Mouse (Mus musculus) ES-Bruce4 (cell line): ENCODE measurements around the gene Tm7sf3. TPM values are rescaled to one million over a fixed set of nuclear protein-coding genes. Genes with fewer than 3 reads are reported as not detected.
A peak's percentile ranks its signal among the peaks of the same experiment; 100 is the strongest.

Source experiments
- H3K27ac ChIP-seq: 2 replicates; pipeline ENCODE4 v1.5.1; 2012; ENCODE audit warnings: low read length, inconsistent platforms; ENCODE audit not compliant: insufficient read depth
- H3K27me3 ChIP-seq: 2 replicates; pipeline ENCODE4 v1.6.1; 2012; ENCODE audit warnings: mild to moderate bottlenecking, low read length, inconsistent platforms; ENCODE audit not compliant: control insufficient read depth, poor library complexity, insufficient read depth, severe bottlenecking
- H3K36me3 ChIP-seq: 2 replicates; pipeline ENCODE4 v1.6.1; 2012; ENCODE audit warnings: inconsistent platforms, mild to moderate bottlenecking, low read length, moderate library complexity; ENCODE audit not compliant: control insufficient read depth, poor library complexity, insufficient read depth, severe bottlenecking
- H3K4me1 ChIP-seq: one replicate; pipeline ENCODE4 v1.8.1; 2011; ENCODE audit warnings: low read length; ENCODE audit not compliant: control insufficient read depth, insufficient read depth
- H3K4me3 ChIP-seq: 2 replicates; pipeline ENCODE4 v1.5.1; 2011; ENCODE audit warnings: low read depth, mild to moderate bottlenecking, low read length
- H3K9ac ChIP-seq: 2 replicates; pipeline ENCODE4 v1.6.1; 2012; ENCODE audit warnings: low read depth, mild to moderate bottlenecking, inconsistent platforms; ENCODE audit not compliant: poor library complexity, severe bottlenecking
- H3K9me3 ChIP-seq: replicated peaks from 2 replicates; pipeline ENCODE4 v1.6.1; 2012; ENCODE audit warnings: mild to moderate bottlenecking, low read length, inconsistent platforms; ENCODE audit not compliant: control insufficient read depth, poor library complexity, insufficient read depth, severe bottlenecking
- CTCF ChIP-seq: IDR thresholded peaks from one replicate; pipeline ENCODE4 v1.8.1; 2011; ENCODE audit warnings: low read depth, low read length
- EP300 ChIP-seq: IDR thresholded peaks from 2 replicates; pipeline ENCODE4 v1.6.1; 2011; ENCODE audit warnings: low read depth, low read length; ENCODE audit not compliant: insufficient read depth
- POLR2A ChIP-seq: IDR thresholded peaks from one replicate; pipeline ENCODE4 v1.8.1; 2011; ENCODE audit warnings: low read length; ENCODE audit not compliant: insufficient read depth
- polyA plus RNA-seq: library from polyadenylated mRNA; stranded (reverse); fragments of >200 nt; gene quantifications from 2 replicates; pipeline ENCODE4 v1.2.4, GENCODE M21; 2011; ENCODE audit warnings: low read depth; ENCODE audit not compliant: missing spikeins, insufficient read depth, insufficient read length

The Tm7sf3 gene
- polyA plus RNA-seq, 1 experiment = 46.1 TPM

DNA sequence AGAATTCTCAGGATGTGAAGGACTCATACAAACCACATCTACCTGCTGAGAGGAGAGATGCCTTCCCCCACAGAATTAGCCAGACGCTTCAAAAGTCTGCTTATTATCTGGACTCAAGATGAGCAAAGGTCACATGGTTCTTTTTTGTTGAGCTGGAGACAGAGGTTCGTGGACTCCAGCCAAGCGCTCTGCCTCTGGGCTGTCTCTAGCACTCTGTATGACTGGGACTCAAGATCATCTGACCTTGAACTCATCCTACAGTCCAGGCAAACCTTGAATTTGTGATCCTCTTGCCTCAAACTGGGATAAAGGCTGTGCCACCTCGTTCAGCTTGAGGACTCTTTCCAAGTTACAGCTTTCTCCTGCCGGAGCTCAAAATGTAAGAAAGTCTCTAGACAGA, 21.5 kb upstream of the Tm7sf3 start:
- H3K4me3 ChIP-seq = no peak overlapping the region
- no peak overlapping the region for H3K27ac ChIP-seq
- no peaks in the 10 kb centered on the region for H3K36me3 ChIP-seq
- TF ChIP-seq CTCF (no peak), EP300 (no peak), POLR2A (no peak)
- H3K27me3 ChIP-seq = no peaks in the 10 kb centered on the region
- no peak overlapping the region for H3K9ac ChIP-seq
- H3K4me1 ChIP-seq = no peaks in the 10 kb centered on the region
- no peaks in the 10 kb centered on the region for H3K9me3 ChIP-seq

DNA sequence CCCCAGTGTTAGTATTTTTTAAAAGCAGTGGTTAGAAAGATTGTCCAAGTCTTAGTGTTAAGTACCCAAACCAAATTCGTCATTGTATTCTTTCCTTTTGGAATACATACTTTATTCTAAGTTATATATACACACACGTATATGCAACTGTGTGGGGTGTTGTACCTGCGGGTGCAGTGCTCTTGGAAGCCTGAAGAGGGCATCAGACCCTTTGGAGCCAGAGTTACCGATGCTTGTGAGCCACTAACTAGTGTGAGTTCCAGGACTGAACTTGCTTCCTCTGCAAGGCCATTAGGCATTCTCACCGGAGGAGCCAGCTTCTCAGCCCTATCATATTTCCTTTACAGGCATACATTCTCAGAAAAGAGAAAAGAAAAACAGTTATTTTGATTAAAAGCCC, 20.1 kb upstream of the Tm7sf3 start:
- H3K9me3 ChIP-seq = no peaks in the 10 kb centered on the region
- no peaks in the 10 kb centered on the region for H3K27me3 ChIP-seq
- H3K4me3 ChIP-seq = no peak overlapping the region
- H3K27ac ChIP-seq = no peak overlapping the region
- H3K9ac ChIP-seq = no peak overlapping the region
- peak; percentile 82 for TF ChIP-seq CTCF
- TF ChIP-seq EP300 = no peak
- H3K4me1 ChIP-seq = no peaks in the 10 kb centered on the region
- H3K36me3 ChIP-seq = no peaks in the 10 kb centered on the region

DNA sequence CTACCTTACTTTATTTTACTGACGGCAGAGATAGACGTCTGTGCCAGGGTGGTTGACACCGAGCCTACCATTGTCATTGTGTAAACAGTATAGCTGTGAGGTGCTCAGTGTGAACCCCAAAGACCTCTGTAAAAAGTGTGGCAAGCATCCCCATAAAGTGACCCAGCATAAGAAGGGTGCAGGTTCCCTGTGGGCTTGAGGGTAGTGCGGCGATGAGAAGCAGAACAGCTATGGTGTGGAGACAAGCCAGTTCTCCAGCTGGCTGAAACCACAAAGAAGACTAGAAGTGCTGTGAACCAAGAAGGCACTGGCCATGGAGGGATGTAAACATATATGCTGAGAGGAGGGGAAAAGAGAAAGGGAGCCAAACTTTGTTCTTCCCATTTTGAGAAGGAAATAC, 19.0 kb upstream of the Tm7sf3 start:
- Histone ChIP-seq H3K9ac (no peak overlapping the region), H3K4me3 (no peak overlapping the region), H3K27ac (no peak overlapping the region), H3K36me3 (no peaks in the 10 kb centered on the region), H3K4me1 (no peaks in the 10 kb centered on the region), H3K27me3 (no peaks in the 10 kb centered on the region), H3K9me3 (no peaks in the 10 kb centered on the region)
- TF ChIP-seq POLR2A (no peak), EP300 (no peak), CTCF (no peak)

DNA sequence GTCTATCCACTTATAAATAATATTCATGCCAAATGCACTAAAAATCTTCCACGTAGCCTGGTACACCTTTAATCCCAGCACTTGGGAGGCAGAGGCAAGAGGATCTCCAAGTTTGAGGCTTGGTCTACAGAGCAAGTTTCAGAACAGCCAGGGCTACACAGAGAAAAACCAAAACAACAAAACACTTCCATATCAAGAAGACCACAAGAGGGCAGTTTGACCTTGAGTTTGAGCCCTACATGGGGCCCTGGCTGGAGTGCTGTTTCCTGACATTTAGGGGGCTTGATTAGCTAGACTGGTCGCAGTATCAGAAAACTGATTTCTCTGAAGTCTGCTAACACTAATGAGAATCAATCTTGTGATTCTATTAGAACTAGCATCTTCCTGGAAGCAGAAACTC, 18.0 kb upstream of the Tm7sf3 start:
- Histone ChIP-seq H3K4me3 (no peak overlapping the region), H3K9me3 (no peaks in the 10 kb centered on the region), H3K27me3 (no peaks in the 10 kb centered on the region), H3K36me3 (no peaks in the 10 kb centered on the region), H3K9ac (no peak overlapping the region), H3K4me1 (no peaks in the 10 kb centered on the region), H3K27ac (no peak overlapping the region)
- TF ChIP-seq CTCF (peak; percentile 14), EP300 (no peak)

DNA sequence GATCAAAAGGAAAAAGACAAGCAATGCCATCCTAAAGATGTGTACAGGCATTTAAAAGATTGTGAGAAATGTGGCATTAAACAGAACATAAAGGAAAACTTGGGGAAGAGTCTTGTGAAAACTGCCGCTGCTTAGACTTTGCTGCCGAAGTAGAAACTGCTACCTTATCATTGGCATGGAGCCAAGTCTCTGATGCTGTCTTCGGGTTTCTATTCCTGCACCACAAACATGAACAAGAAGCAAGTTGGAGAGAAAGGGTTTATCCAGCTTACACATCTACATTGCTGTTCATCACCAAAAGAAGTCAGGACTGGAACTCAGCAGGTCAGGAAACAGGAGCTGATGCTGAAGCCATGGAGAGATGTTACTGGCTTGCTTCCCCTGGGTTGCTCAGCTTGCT, 10.6 kb upstream of the Tm7sf3 start:
- H3K36me3 ChIP-seq = peaks cover 8% of the 10 kb centered on the region; the same call in 1 of the 2 replicates
- no peaks in the 10 kb centered on the region for H3K4me1 ChIP-seq
- no peak overlapping the region for H3K9ac ChIP-seq
- no peaks in the 10 kb centered on the region for H3K27me3 ChIP-seq
- TF ChIP-seq CTCF (no peak), POLR2A (no peak), EP300 (no peak)
- no peak overlapping the region for H3K4me3 ChIP-seq
- H3K9me3 ChIP-seq = no peaks in the 10 kb centered on the region
- no peak overlapping the region for H3K27ac ChIP-seq

DNA sequence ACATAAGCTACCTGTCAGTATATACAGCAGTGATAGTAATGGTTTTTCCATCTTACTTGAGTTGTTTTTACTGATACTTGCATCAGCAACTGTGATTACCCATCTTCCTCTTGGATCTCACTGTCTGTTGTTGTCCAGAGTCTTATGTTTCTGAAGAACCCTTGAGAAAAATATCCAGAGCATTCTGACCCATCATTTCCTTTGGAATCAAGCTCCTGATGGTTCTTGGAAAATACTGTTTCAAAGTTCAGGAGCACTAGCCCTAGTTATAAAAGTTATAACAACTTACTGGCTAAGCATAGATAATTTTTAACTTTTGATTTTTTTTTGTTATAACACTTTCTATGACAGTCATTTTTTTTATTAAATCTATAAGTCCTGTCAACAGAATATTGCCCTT, 8.8 kb upstream of the Tm7sf3 start:
- no peak overlapping the region for H3K27ac ChIP-seq
- no peaks in the 10 kb centered on the region for H3K27me3 ChIP-seq
- H3K4me3 ChIP-seq = no peak overlapping the region
- TF ChIP-seq POLR2A (no peak), EP300 (no peak), CTCF (no peak)
- H3K36me3 ChIP-seq = peaks cover 8% of the 10 kb centered on the region; the same call in 1 of the 2 replicates
- no peak overlapping the region for H3K9ac ChIP-seq
- no peaks in the 10 kb centered on the region for H3K4me1 ChIP-seq
- H3K9me3 ChIP-seq = no peaks in the 10 kb centered on the region

DNA sequence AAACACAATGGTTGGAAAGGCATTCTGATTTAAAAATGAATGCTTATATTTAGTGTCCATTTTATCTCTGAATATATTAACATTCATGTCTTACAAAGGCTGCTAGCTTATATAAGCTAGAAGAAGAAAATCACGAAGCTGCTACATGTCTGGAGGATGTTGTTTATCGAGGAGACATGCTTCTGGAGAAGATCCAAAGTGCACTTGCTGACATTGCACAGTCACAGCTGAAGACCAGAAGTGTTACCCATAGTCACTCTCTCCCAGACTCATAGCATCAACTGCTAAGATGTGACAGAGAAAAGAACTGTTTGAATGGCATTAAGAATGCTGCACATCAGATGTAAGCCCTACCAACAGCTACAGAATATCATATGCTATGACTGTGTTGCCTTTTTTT, 7.4 kb upstream of the Tm7sf3 start:
- no peaks in the 10 kb centered on the region for H3K4me1 ChIP-seq
- H3K9me3 ChIP-seq = no peaks in the 10 kb centered on the region
- peaks cover 8% of the 10 kb centered on the region; the same call in 1 of the 2 replicates for H3K36me3 ChIP-seq
- TF ChIP-seq EP300 (no peak), POLR2A (no peak), CTCF (no peak)
- H3K9ac ChIP-seq = no peak overlapping the region
- no peak overlapping the region for H3K27ac ChIP-seq
- H3K27me3 ChIP-seq = no peaks in the 10 kb centered on the region
- H3K4me3 ChIP-seq = no peak overlapping the region
